Mouse (Mus musculus) heart, adult 18-20 months (tissue): ENCODE data around the gene Ctrl. TPM values are rescaled to one million over a fixed set of nuclear protein-coding genes. Genes with fewer than 3 reads are reported as not detected.

Experiments used
- microRNA-seq, 2 experiments: library from miRNA; unstranded; fragments of <30 nt; microRNA quantifications; one replicate each; pipeline ENCODE4 v1.2.0; 2022
- total RNA-seq, 2 experiments: library from RNA; stranded (reverse); gene quantifications; 2 replicates each; pipeline ENCODE4 v1.2.3; 2021

Ctrl gene
- total RNA-seq, 2 experiments from 2014 or later = not detected

Small RNA genes within 50 kb of the gene (microRNA-seq; reads per million reads assigned to microRNA genes)
- 0.38 to 0.54 reads per million in 2 experiments for gene Mir7074

Other genes with a start within 250 kb of the Ctrl start
- gene Carmil2, start 247.6 kb downstream of the Ctrl start, total RNA-seq = 1 to 10 TPM in 1 of 2 experiments, under 1 TPM in 1; 0.12 to 1.1 TPM
- gene Acd, start 232.8 kb downstream of the Ctrl start, total RNA-seq = 10 to 100 TPM; 11.0 to 12.6 TPM
- 1 to 10 TPM; 7.3 to 7.8 TPM for gene Pard6a, start 232.7 kb downstream of the Ctrl start, total RNA-seq
- gene 4933405L10Rik, start 226.2 kb downstream of the Ctrl start, total RNA-seq = not detected
- gene Enkd1, start 225.7 kb downstream of the Ctrl start, total RNA-seq = 1 to 10 TPM; 1.3 TPM
- 1 to 10 TPM; 3.8 to 4.5 TPM for gene Gfod2, start 175.2 kb downstream of the Ctrl start, total RNA-seq
- 10 to 100 TPM; 18.1 to 18.6 TPM for gene Ranbp10, start 106.5 kb downstream of the Ctrl start, total RNA-seq
- not detected for gene Tsnaxip1, start 106.1 kb downstream of the Ctrl start, total RNA-seq
- gene Cenpt, start 80.6 kb downstream of the Ctrl start, total RNA-seq = 1 to 10 TPM; 2.2 to 2.5 TPM
- gene Thap11, start 78.7 kb downstream of the Ctrl start, total RNA-seq = 10 to 100 TPM; 27.5 to 27.8 TPM
- 10 to 100 TPM; 27.0 to 43.8 TPM for gene Nutf2, start 73.3 kb downstream of the Ctrl start, total RNA-seq
- gene Edc4, start 53.0 kb downstream of the Ctrl start, total RNA-seq = 10 to 100 TPM; 23.0 to 25.7 TPM
- gene Nrn1l, start 40.3 kb downstream of the Ctrl start, total RNA-seq = 1 to 10 TPM in 1 of 2 experiments, under 1 TPM in 1; 0.77 to 1.0 TPM
- gene Pskh1, start 33.4 kb downstream of the Ctrl start, total RNA-seq = 10 to 100 TPM; 15.6 to 18.1 TPM
- 10 to 100 TPM; 72.5 to 92.1 TPM for gene Psmb10, start 4.6 kb upstream of the Ctrl start, total RNA-seq
- gene Lcat, start 9.5 kb upstream of the Ctrl start, total RNA-seq = under 1 TPM; 0.49 to 0.57 TPM
- gene Slc12a4, start 32.2 kb upstream of the Ctrl start, total RNA-seq = 10 to 100 TPM; 27.2 to 38.1 TPM
- gene Dpep3, start 45.6 kb upstream of the Ctrl start, total RNA-seq = not detected
- gene Dus2, start 57.5 kb upstream of the Ctrl start, total RNA-seq = 10 to 100 TPM in 1 of 2 experiments, 1 to 10 TPM in 1; 8.3 to 10.1 TPM
- not detected for gene Dpep2nb, start 72.1 kb upstream of the Ctrl start, total RNA-seq
- gene Ddx28, start 78.0 kb upstream of the Ctrl start, total RNA-seq = 10 to 100 TPM; 11.2 to 12.1 TPM
- 10 to 100 TPM; 17.4 to 20.5 TPM for gene Nfatc3, start 125.0 kb upstream of the Ctrl start, total RNA-seq
- gene Esrp2, start 203.1 kb upstream of the Ctrl start, total RNA-seq = 1 to 10 TPM in 1 of 2 experiments, under 1 TPM in 1; 0.35 to 1.4 TPM
- gene Pla2g15, start 216.5 kb upstream of the Ctrl start, total RNA-seq = 1 to 10 TPM; 6.7 to 7.9 TPM
- 10 to 100 TPM in 1 of 2 experiments, 1 to 10 TPM in 1; 8.8 to 11.5 TPM for gene Slc7a6, start 235.0 kb upstream of the Ctrl start, total RNA-seq